Mouse (Mus musculus): Measurements from ENCODE around the gene Gtf2ird2.

The Gtf2ird2 gene

DNA sequence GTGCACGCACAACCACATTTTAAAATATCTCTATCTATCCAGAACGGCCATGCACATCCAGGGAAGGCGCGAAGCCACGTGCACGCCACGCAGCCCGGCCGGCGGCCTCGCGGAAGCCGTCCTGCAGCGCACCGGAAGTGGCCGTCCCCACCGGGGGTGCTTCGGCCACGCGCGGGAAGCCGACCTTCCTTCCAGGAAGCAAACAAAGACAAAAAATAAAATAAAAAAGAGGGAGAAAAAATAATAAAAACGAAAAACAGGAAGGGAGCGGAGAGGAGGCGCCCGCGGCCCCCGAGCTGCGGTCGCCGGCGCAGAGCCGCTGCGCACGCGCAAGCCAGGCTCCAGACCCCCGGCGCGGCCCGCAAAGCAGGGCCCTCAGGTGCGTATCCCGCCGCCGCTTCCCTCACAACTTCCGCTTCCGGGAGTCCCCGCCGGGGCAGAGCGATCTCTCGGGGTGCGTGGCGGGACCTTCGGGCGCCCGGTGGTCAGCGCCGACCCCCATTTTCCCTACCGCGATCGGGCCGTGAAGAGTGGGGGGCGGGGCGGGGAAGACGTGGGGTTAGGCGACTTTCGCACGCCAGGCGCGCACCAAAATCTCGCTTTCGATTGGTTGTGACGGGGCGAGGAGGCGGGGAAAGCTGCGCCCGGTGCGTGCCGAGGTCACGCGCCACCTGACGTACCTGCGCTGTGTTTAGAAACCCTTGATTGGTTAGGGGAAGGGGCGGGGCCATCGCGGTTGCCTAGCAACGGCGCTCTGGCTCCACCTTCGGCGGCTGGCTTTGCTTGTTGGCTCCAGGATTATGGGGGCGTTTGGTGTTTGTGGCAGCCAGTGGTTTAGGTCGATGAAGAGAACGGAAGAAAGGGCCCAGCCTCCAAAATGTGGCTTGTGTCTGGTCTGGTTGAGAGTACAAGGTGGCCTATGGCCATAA is at the start of gene Gtf2ird2:
Gene Gtf2ird2 (plus strand): TSS at position 140 of the 929 bp plus-strand sequence.
- peak; percentile 97 to 98 for DNase-seq (ENCODE audit: low spot score in 2 of 2)

DNA sequence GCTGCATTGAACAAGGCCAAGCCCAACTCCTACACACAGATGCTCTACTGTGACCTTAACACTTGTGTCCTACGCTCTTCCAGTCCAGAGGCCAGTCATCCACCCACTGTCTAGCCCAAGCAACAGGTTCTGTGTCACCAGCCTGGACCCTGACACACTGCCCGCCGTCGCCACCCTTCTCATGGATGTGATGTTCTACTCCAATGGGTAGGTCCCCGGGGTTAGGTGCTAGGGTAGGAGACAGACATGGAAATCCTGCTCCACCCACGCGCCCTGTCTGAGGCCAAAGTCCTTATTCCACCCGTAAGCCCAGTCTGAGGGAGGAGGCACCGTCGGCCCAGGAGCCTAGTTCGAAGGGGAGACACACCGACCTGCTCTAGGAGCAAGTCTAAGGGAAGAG is 47.8 kb upstream of the Gtf2ird2 start:
- no peak for DNase-seq (ENCODE audit: low spot score in 2 of 2)

DNA sequence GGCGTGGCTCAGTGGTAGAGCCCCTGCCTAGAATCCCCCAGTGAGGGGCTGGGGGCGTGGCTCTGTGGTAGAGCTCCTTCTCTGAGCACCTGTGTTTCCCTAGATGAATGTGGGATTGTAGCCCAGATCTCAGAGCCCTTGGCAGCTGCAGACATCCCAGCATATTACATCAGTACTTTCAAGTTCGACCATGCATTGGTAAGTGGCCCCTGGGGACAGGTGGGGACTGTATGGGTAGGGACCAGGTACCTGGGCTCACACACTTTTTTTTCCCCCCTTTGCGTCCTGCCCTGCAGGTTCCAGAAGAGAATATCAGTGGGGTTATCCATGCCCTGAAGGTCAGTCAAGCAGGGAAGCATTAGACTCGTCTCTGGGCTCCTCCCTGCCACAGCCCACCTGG is 45.9 kb upstream of the Gtf2ird2 start:
- DNase-seq (ENCODE audit: low spot score in 2 of 2): no peak

- no peak for DNase-seq (ENCODE audit: low spot score in 2 of 2)
Measured at GRCm38 (mm10) chr5:134139429-134139828, 44.4 kb upstream of the Gtf2ird2 start.

DNA sequence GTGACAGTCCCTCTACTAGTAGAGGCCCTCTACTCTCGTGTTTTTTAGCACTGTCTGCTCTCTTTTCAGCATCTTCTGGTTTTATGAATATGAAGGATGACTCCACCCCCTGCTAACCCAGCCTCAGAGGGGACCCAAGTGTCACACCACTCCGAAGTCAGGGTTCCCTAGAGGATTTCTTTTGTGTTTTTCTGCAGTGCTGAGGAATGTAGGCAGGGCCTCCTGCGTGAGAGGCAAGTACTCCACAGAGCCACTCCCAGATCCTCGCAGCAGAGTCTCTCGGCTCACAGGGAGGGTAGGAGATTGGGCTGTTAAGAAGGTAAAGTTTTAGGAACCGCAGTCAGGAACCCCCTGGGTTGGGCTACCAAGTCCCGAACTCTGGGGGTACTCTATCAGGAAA is 42.6 kb upstream of the Gtf2ird2 start:
- DNase-seq (ENCODE audit: low spot score in 2 of 2): no peak

DNA sequence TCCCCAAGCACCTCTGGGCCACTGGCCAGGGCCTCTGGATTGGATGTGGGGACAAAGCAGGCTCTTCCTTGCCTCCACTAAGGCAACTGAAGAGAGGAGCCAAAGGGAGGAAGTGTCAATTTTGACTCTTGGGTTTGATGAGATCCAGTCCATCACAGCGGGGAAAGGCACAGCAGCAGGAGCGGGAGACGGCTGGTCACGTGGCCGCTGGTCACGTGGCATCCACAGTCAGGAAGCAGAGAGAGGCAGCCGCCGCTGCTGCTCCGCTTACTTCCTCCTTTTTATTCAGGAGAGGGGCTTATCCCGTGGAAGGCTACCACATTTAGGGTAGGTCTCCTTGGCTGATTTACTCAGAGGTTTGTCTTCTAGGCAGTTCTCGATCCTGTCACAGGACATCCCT is 41.4 kb upstream of the Gtf2ird2 start:
- no peak for DNase-seq (ENCODE audit: low spot score in 2 of 2)

- DNase-seq (ENCODE audit: low spot score in 2 of 2): no peak
Measured at GRCm38 (mm10) chr5:134144986-134145385, 38.8 kb upstream of the Gtf2ird2 start.

DNA sequence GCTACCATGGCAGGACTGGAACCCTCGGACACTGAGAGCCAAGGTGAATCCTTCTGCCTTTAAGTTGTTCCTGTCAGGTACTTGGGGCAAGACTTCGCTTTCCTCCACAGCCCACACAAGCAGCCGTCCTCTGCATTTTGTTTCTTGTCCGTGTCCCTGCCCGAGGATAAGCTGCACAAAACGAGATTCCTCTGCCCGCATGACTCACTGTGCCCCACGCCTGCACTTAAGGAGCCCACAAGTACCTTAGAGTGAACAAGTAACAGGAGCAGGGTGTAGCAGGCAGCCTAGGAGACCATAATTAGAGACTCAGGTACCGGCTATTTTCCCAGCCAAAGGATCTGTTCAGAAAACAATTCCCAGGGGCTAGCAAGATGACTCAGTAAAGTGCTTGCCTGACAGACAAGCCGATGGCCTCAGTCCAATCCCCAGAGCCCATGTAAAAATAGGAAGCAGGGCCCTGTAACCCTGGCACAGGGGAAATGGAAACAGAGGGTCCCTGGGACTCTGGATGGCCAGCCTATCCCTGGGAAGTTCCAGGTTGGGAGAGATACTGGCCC is 36.5 kb upstream of the Gtf2ird2 start:
- DNase-seq (ENCODE audit: low spot score in 2 of 2): no peak

GRCm38 (mm10) chr5:134148153-134148552 is 35.7 kb upstream of the Gtf2ird2 start:
- no peak for DNase-seq (ENCODE audit: low spot score in 2 of 2)

DNA sequence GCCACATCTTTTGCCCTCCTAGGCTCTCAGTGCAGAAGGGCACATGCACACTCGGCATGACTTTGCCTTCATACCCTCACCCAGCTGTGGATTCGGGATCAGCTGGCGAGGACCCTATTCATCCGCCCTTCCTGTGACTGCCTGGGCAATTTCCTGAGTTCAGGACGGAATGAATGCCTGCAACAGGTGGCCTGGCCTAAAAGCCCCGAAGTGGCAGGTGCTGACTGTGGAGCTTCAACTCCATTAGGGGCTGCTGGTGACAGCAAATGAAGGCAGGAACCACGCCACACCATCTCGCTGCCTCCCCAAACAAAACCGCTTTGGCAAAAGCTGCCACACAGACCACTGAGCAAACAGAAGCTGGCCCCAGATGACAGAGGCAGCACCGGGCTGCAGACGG is 31.9 kb upstream of the Gtf2ird2 start:
- DNase-seq (ENCODE audit: low spot score in 2 of 2): no peak

DNA sequence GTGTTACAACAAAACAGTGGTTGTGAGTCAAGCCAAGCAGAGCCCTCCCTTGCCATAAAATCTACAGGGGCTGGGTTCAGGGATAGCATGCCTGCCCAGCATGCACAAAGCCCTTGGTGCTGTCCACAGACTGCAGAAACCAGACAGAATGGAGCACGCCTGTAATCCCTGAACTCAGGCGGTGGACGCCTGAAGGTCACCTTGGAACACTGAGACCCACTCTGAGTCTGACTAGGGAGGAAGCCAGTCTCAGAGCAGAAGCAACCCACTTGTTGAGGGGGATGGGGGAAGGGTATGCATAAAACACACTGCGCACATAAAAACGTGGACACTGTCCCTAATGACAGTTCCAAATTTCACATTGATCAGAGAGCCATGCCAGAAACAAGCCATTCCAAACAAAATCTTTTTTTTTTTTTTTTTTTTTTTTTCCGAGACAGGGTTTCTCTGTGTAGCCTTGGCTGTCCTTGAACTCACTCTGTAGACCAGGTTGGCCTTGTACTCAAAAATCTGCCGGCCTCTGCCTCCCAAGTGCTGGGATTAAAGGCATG is 27.8 kb upstream of the Gtf2ird2 start:
- no peak for DNase-seq (ENCODE audit: low spot score in 2 of 2)

- no peak for DNase-seq (ENCODE audit: low spot score in 2 of 2)
Measured at GRCm38 (mm10) chr5:134164688-134165087, 19.1 kb upstream of the Gtf2ird2 start.

DNA sequence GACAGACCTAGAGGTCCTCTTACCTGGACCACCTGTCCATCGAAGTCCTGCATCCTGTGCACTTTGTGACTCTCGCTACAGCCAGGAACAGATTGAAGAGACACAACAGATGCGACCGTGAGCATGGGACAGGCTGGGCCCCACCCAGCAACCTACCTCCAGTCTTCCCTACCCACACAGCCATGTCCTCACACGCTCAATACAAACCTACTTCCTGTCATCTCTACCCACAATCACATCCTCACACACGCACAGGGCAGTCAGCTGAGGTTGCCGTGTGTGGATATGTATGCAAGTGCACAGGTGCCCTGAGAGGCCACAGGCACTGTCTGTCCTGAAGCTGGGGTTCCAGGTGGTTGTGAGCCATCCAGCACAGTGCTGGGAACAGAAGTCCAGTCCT is 17.2 kb upstream of the Gtf2ird2 start:
- no peak for DNase-seq (ENCODE audit: low spot score in 2 of 2)

DNA sequence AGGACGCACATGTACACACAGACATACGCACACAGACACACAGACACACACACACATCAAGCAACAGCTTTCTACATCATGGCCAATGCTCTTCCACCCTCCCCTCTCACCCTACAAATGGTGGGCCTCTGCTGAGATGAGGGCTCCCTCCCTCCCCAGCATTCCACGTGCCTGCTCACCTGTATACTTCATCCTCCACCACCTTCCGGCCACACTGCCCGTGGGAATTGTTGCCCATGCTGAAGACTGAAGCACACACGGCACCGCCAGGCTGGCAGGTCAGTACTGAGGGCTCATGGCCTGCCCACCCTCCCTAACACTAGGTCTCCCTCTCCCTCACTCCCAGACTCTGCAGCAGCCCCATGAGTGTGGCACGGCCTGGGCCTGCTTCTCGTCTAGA is 15.8 kb upstream of the Gtf2ird2 start:
- DNase-seq (ENCODE audit: low spot score in 2 of 2): no peak

GRCm38 (mm10) chr5:134169231-134169630 is 14.6 kb upstream of the Gtf2ird2 start:
- DNase-seq (ENCODE audit: low spot score in 2 of 2): no peak

GRCm38 (mm10) chr5:134170167-134170566 is 13.7 kb upstream of the Gtf2ird2 start:
- no peak for DNase-seq (ENCODE audit: low spot score in 2 of 2)

DNA sequence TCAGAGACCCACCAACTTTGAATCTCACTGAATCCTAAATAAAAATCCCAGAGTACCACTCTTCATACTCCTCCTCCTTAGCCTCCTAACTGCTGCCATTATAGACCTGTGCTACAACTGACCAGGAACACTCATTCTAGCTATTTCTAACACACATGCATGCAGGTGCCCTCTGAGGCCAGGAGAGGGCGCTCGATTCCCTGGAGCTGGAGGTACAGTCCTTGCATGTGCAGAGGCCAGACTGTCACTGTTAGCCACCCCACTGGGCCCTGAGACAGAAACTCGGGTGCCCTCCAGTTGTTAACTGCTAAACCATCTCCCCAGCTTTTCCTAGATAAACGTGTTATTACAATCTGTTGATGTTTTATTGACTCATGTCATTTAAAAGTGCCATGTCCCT is 10.6 kb upstream of the Gtf2ird2 start:
- no peak for DNase-seq (ENCODE audit: low spot score in 2 of 2)

- DNase-seq (ENCODE audit: low spot score in 2 of 2): no peak
Measured at GRCm38 (mm10) chr5:134175696-134176095, 8.1 kb upstream of the Gtf2ird2 start.

- DNase-seq (ENCODE audit: low spot score in 2 of 2): peak; percentile 64 to 71
Measured at GRCm38 (mm10) chr5:134176169-134176881, 7.5 kb upstream of the Gtf2ird2 start, which contains the start of gene Rcc1l. Gene Rcc1l (minus strand): TSS chr5:134176774.

GRCm38 (mm10) chr5:134178536-134178935 is 5.3 kb upstream of the Gtf2ird2 start:
- no peak for DNase-seq (ENCODE audit: low spot score in 2 of 2)

DNA sequence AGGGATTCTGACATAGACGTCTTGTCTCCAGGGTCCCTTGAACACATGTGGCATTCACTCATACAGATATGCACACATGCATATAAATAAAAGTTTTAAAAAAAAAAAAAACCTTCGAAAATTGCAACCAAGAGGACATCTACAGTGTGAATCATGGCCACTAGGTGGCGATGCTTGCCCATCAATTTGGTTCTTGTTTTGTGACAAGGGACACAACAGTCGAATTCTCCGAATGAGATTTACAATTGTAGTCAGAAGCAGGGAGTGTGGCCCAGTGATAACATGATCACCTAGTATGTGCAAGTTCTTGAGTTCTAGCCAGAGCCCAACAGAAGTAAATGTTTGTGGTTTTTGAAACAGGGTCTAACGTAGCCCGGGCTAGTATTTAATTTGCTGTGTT is 3.9 kb upstream of the Gtf2ird2 start:
- peak; percentile 81 to 83 for DNase-seq (ENCODE audit: low spot score in 2 of 2)

GRCm38 (mm10) chr5:134182172-134182571 is 1.6 kb upstream of the Gtf2ird2 start:
- no peak for DNase-seq (ENCODE audit: low spot score in 2 of 2)

All from frontal cortex, postnatal 25 days (tissue).